Mouse (Mus musculus): ENCODE results near the gene Baiap2l2.

The Baiap2l2 gene

GRCm38 (mm10) chr15:79299563-79300155, 14.3 kb upstream of the Baiap2l2 start:
- no peak for DNase-seq (ENCODE audit: low spot score)

GRCm38 (mm10) chr15:79298553-79298952, 13.2 kb upstream of the Baiap2l2 start:
- DNase-seq (ENCODE audit: low spot score) = no peak

- no peak for DNase-seq (ENCODE audit: low spot score)
Observed at GRCm38 (mm10) chr15:79292779-79293178, 7.4 kb upstream of the Baiap2l2 start.

GRCm38 (mm10) chr15:79290340-79290739, 5.0 kb upstream of the Baiap2l2 start:
- DNase-seq (ENCODE audit: low spot score) = no peak

- no peak for DNase-seq (ENCODE audit: low spot score)
Observed at GRCm38 (mm10) chr15:79289441-79289840, 4.1 kb upstream of the Baiap2l2 start.

GRCm38 (mm10) chr15:79288387-79288786, 3.0 kb upstream of the Baiap2l2 start:
- DNase-seq (ENCODE audit: low spot score) = no peak

- no peak for DNase-seq (ENCODE audit: low spot score)
Observed at GRCm38 (mm10) chr15:79287091-79287490, 1.8 kb upstream of the Baiap2l2 start.

- DNase-seq (ENCODE audit: low spot score) = no peak
Observed at GRCm38 (mm10) chr15:79286141-79286540, 804 bp upstream of the Baiap2l2 start.

GRCm38 (mm10) chr15:79283371-79283770, 2.0 kb downstream of the Baiap2l2 start:
- DNase-seq (ENCODE audit: low spot score) = no peak

- DNase-seq (ENCODE audit: low spot score) = no peak
Observed at GRCm38 (mm10) chr15:79282434-79282833, 2.9 kb downstream of the Baiap2l2 start.

GRCm38 (mm10) chr15:79281389-79281788, 3.9 kb downstream of the Baiap2l2 start:
- peak; percentile 32 for DNase-seq (ENCODE audit: low spot score)

GRCm38 (mm10) chr15:79280850-79281249, 4.5 kb downstream of the Baiap2l2 start:
- no peak for DNase-seq (ENCODE audit: low spot score)

- DNase-seq (ENCODE audit: low spot score) = peak; percentile 52
Observed at GRCm38 (mm10) chr15:79280209-79280608, 5.1 kb downstream of the Baiap2l2 start.

- DNase-seq (ENCODE audit: low spot score) = no peak
Observed at GRCm38 (mm10) chr15:79277728-79278127, 7.6 kb downstream of the Baiap2l2 start.

- no peak for DNase-seq (ENCODE audit: low spot score)
Observed at GRCm38 (mm10) chr15:79273020-79273419, 12.3 kb downstream of the Baiap2l2 start.

- DNase-seq (ENCODE audit: low spot score) = peak; percentile 84
Observed at GRCm38 (mm10) chr15:79271124-79271746, 14.1 kb downstream of the Baiap2l2 start.

GRCm38 (mm10) chr15:79270317-79271123, 14.8 kb downstream of the Baiap2l2 start:
- DNase-seq (ENCODE audit: low spot score) = peak; percentile 78

- DNase-seq (ENCODE audit: low spot score) = no peak
Observed at GRCm38 (mm10) chr15:79268521-79268920, 16.8 kb downstream of the Baiap2l2 start.

- DNase-seq (ENCODE audit: low spot score) = no peak
Observed at GRCm38 (mm10) chr15:79265384-79265783, 20.0 kb downstream of the Baiap2l2 start.

- no peak for DNase-seq (ENCODE audit: low spot score)
Observed at GRCm38 (mm10) chr15:79263726-79264125, 21.6 kb downstream of the Baiap2l2 start.

GRCm38 (mm10) chr15:79262786-79263309, 22.5 kb downstream of the Baiap2l2 start:
- DNase-seq (ENCODE audit: low spot score) = no peak

- DNase-seq (ENCODE audit: low spot score) = peak; percentile 77
Observed at GRCm38 (mm10) chr15:79262375-79262774, 23.0 kb downstream of the Baiap2l2 start.

- peak; percentile 24 for DNase-seq (ENCODE audit: low spot score)
Observed at GRCm38 (mm10) chr15:79261757-79262156, 23.6 kb downstream of the Baiap2l2 start.
